Mouse (Mus musculus): ENCODE results near the gene Hlcs.

DNA sequence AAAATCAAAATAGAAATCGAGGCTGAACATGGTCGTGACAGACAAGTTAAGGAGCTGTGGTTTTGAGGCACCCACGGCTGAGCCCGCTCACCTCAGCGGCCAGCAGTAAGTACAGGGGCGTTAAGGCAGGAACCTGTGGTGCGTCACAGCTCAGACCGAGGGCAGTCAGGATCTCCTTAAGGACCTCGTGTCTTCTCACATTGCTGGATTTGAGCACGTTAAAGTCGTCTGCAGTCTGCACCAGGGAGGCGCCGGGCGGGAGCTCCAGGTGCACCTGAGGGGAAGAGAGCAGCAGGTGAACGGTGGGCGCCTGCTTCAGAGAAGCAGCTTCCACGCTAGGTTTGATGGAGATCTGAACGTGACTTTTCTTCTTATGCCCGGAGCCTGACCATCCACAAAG, 50.9 kb downstream of the Hlcs start:
- TF ChIP-seq POLR2A (IDR thresholded peaks at IDR 0.05; ENCODE audit: borderline replicate concordance, extremely low read depth, insufficient read depth, insufficient read length, poor library complexity, severe bottlenecking) (no peak), CTCF (IDR thresholded peaks at IDR 0.05; ENCODE audit: borderline replicate concordance, extremely low read depth, insufficient read depth, insufficient read length) (no peak)
